Mouse (Mus musculus) erythroblast, embryonic 14.5 days (primary cell): Measurements from ENCODE around the gene Sparc.

Experiments used
- GATA1 ChIP-seq: IDR thresholded peaks from 2 replicates; pipeline ENCODE4 v1.6.1; 2012; ENCODE audit warnings: low read length, inconsistent platforms, mixed read lengths
- TAL1 ChIP-seq: IDR thresholded peaks from 3 replicates; pipeline ENCODE4 v1.6.1; 2012; ENCODE audit warnings: low read length, inconsistent platforms, mixed read lengths

- TF ChIP-seq TAL1 (no peak), GATA1 (no peak)
Measured at GRCm38 (mm10) chr11:55455166-55455565, 32.2 kb upstream of the Sparc start.
